Mouse (Mus musculus) MEL (cell line): Measurements from ENCODE around the gene Runx1.

Source experiments
- EP300 ChIP-seq, 2 experiments: IDR thresholded peaks; 2 replicates each; pipeline ENCODE4 v1.6.1; 2011; ENCODE audit warnings: improper control_type of control experiment in 2 of 2, low read length in 2 of 2, low read depth in 1 of 2, mild to moderate bottlenecking in 1 of 2
- POLR2A ChIP-seq, 2 experiments: IDR thresholded peaks; 2 replicates each; pipeline ENCODE4 v1.6.1; 2011 to 2012; ENCODE audit warnings: low read length in 2 of 2, mild to moderate bottlenecking in 2 of 2, control low read depth in 1 of 2, improper control_type of control experiment in 1 of 2, low read depth in 1 of 2, moderate library complexity in 1 of 2; ENCODE audit not compliant: control insufficient read depth in 1 of 2, insufficient read depth in 1 of 2, poor library complexity in 1 of 2

DNA sequence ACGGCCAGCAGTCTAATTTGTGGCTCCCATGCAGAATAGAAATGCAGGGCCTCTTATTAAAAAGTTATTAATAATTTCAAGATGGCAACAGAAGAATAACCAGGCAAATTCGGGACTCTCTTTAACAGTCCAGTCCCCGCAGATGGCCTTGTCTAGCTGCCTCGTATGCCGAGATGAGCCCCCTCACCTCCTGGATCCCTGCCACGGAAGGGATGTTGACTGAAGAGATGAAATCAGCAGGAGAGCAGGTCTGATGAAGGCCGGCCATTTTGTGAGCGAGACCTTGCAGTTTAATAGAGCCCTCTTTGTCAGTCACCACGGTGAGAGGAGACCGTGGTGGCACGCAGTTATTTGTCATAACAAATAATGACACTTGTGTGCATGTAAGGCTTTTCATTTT, 226.5 kb downstream of the Runx1 start:
- TF ChIP-seq EP300 (IDR thresholded peaks at IDR 0.05; ENCODE audit: low read depth in 1 of 2, low read length in 2 of 2) (no peak), POLR2A (IDR thresholded peaks at IDR 0.05; ENCODE audit: control insufficient read depth in 1 of 2, insufficient read depth in 1 of 2, low read depth in 1 of 2, low read length in 2 of 2, poor library complexity in 1 of 2) (no peak)
